Mouse (Mus musculus) CH12.LX (cell line): ENCODE data around the gene Ak4. TPM values are rescaled to one million over a fixed set of nuclear protein-coding genes. Genes with fewer than 3 reads are reported as not detected.

Experiments used
- DNase-seq: peaks from one replicate; pipeline ENCODE4 v3.0.0-alpha.2; 2013; ENCODE audit errors: extremely low read depth
- H3K27ac ChIP-seq: 2 replicates; pipeline ENCODE4 v1.5.1; 2012; ENCODE audit warnings: low read depth, mild to moderate bottlenecking, control low read depth, moderate library complexity; ENCODE audit not compliant: insufficient read depth
- H3K27me3 ChIP-seq: replicated peaks from 2 replicates; pipeline ENCODE3; 2012; ENCODE audit warnings: inconsistent platforms
- H3K36me3 ChIP-seq, 2 experiments: replicated peaks in 1 of 2; 2 replicates each; pipeline versions ENCODE3 to v1.6.1; 2012; ENCODE audit warnings: inconsistent platforms in 1 of 2, low read length in 1 of 2, mild to moderate bottlenecking in 1 of 2, mixed read lengths in 1 of 2, moderate library complexity in 1 of 2; ENCODE audit not compliant: control insufficient read depth in 1 of 2, insufficient read depth in 1 of 2
- H3K4me1 ChIP-seq, 2 experiments: 2 replicates each; pipeline ENCODE4 v1.6.1; 2012; ENCODE audit warnings: inconsistent platforms in 1 of 2, moderate library complexity in 1 of 2; ENCODE audit not compliant: insufficient read depth in 2 of 2, control insufficient read depth in 1 of 2
- H3K4me2 ChIP-seq: 2 replicates; pipeline ENCODE4 v1.6.1; 2012; ENCODE audit warnings: low read depth, mild to moderate bottlenecking, control low read depth; ENCODE audit not compliant: poor library complexity, insufficient read depth, severe bottlenecking
- H3K4me3 ChIP-seq, 3 experiments: fragments of 150-350 bp in 1 of 3; sonication (generic) in 1 of 3; replicated peaks in 1 of 3; 2 replicates each; pipeline versions ENCODE3 to v1.5.1; 2011 to 2012; ENCODE audit warnings: low read depth in 2 of 3, low read length in 2 of 3, mild to moderate bottlenecking in 2 of 3, moderate library complexity in 2 of 3, control low read depth in 1 of 3, improper control_type of control experiment in 1 of 3, inconsistent platforms in 1 of 3, mixed read lengths in 1 of 3; ENCODE audit not compliant: poor library complexity in 1 of 3
- H3K79me2 ChIP-seq: replicated peaks from 2 replicates; pipeline ENCODE4 v1.6.1; 2012; ENCODE audit warnings: mild to moderate bottlenecking, moderate library complexity; ENCODE audit not compliant: control insufficient read depth, poor library complexity, insufficient read depth, severe bottlenecking; ENCODE audit errors: extremely low read depth
- H3K9ac ChIP-seq: 2 replicates; pipeline ENCODE4 v1.6.1; 2012; ENCODE audit warnings: low read depth, mild to moderate bottlenecking, control low read depth, moderate library complexity; ENCODE audit not compliant: insufficient read depth
- H3K9me3 ChIP-seq: replicated peaks from 2 replicates; pipeline ENCODE3; 2012; ENCODE audit warnings: low read length, inconsistent platforms, mixed read lengths
- BHLHE40 ChIP-seq: IDR thresholded peaks from 2 replicates; pipeline ENCODE4 v1.6.1; 2011; ENCODE audit warnings: mild to moderate bottlenecking, low read depth, low read length, improper control_type of control experiment
- CHD1 ChIP-seq: IDR thresholded peaks from 2 replicates; pipeline ENCODE4 v1.6.1; 2012; ENCODE audit warnings: low read depth, low read length, improper control_type of control experiment, inconsistent platforms
- E2F4 ChIP-seq: IDR thresholded peaks from 2 replicates; pipeline ENCODE4 v1.6.1; 2011; ENCODE audit warnings: low read depth, low read length, improper control_type of control experiment; ENCODE audit not compliant: insufficient replicate concordance
- GABPA ChIP-seq: IDR thresholded peaks from 2 replicates; pipeline ENCODE4 v1.6.1; 2012; ENCODE audit warnings: low read depth, low read length, improper control_type of control experiment, inconsistent platforms; ENCODE audit not compliant: insufficient replicate concordance
- JUN ChIP-seq: IDR thresholded peaks from 2 replicates; pipeline ENCODE4 v1.6.1; 2011; ENCODE audit warnings: low read depth, mild to moderate bottlenecking, low read length, improper control_type of control experiment, moderate library complexity; ENCODE audit not compliant: insufficient read depth
- JUND ChIP-seq: conservative IDR thresholded peaks from 2 replicates; pipeline ENCODE4 v1.6.1; 2011; ENCODE audit warnings: low read depth, low read length, improper control_type of control experiment
- KAT2A ChIP-seq: IDR thresholded peaks from 2 replicates; pipeline ENCODE4 v1.6.1; 2012; ENCODE audit warnings: low read length, improper control_type of control experiment, inconsistent platforms; ENCODE audit not compliant: insufficient replicate concordance
- MAFK ChIP-seq: IDR thresholded peaks from 2 replicates; pipeline ENCODE4 v1.6.1; 2011; ENCODE audit warnings: low read length, improper control_type of control experiment; ENCODE audit not compliant: insufficient replicate concordance
- MXI1 ChIP-seq: IDR thresholded peaks from 2 replicates; pipeline ENCODE4 v1.6.1; 2011; ENCODE audit warnings: mild to moderate bottlenecking, low read depth, low read length, improper control_type of control experiment
- NELFE ChIP-seq: IDR thresholded peaks from 2 replicates; pipeline ENCODE4 v1.6.1; 2011; ENCODE audit warnings: low read depth, low read length, improper control_type of control experiment
- NRF1 ChIP-seq: IDR thresholded peaks from 2 replicates; pipeline ENCODE4 v1.6.1; 2014; ENCODE audit warnings: low read depth, mild to moderate bottlenecking, inconsistent platforms, low read length, improper control_type of control experiment, moderate library complexity
- POLR2A ChIP-seq: IDR thresholded peaks from 2 replicates; pipeline ENCODE4 v1.6.1; 2011; ENCODE audit warnings: low read depth, mild to moderate bottlenecking, improper control_type of control experiment, low read length
- POLR2AphosphoS2 ChIP-seq: IDR thresholded peaks from 2 replicates; pipeline ENCODE4 v1.6.1; 2011; ENCODE audit warnings: low read depth, low read length, improper control_type of control experiment
- RAD21 ChIP-seq: IDR thresholded peaks from 2 replicates; pipeline ENCODE4 v1.6.1; 2011; ENCODE audit warnings: low read depth, mild to moderate bottlenecking, low read length, improper control_type of control experiment, moderate library complexity
- SMC3 ChIP-seq: IDR thresholded peaks from 2 replicates; pipeline ENCODE4 v1.6.1; 2011; ENCODE audit warnings: low read depth, low read length, improper control_type of control experiment
- TBP ChIP-seq: conservative IDR thresholded peaks from 2 replicates; pipeline ENCODE4 v1.6.1; 2011; ENCODE audit warnings: low read depth, low read length, improper control_type of control experiment
- TCF12 ChIP-seq: IDR thresholded peaks from 2 replicates; pipeline ENCODE4 v1.6.1; 2014; ENCODE audit warnings: low read depth, mild to moderate bottlenecking, inconsistent platforms, low read length, improper control_type of control experiment
- UBTF ChIP-seq: IDR thresholded peaks from 2 replicates; pipeline ENCODE4 v1.6.1; 2012; ENCODE audit warnings: low read depth, mild to moderate bottlenecking, inconsistent platforms, low read length, improper control_type of control experiment, moderate library complexity
- USF1 ChIP-seq: IDR thresholded peaks from 2 replicates; pipeline ENCODE4 v1.6.1; 2014; ENCODE audit warnings: low read depth, mild to moderate bottlenecking, inconsistent platforms, low read length, improper control_type of control experiment
- ZKSCAN1 ChIP-seq: IDR thresholded peaks from 2 replicates; pipeline ENCODE4 v1.6.1; 2012; ENCODE audit warnings: low read depth, inconsistent platforms, low read length, improper control_type of control experiment, borderline replicate concordance
- ZMIZ1 ChIP-seq: IDR thresholded peaks from 2 replicates; pipeline ENCODE4 v1.6.1; 2012; ENCODE audit warnings: low read depth, mild to moderate bottlenecking, inconsistent platforms, low read length, improper control_type of control experiment
- ZNF384 ChIP-seq: IDR thresholded peaks from 2 replicates; pipeline ENCODE4 v1.6.1; 2012; ENCODE audit warnings: low read depth, low read length, improper control_type of control experiment, inconsistent platforms
- dilution Hi-C: fragments of 300-500 bp; cut with MboI; formaldehyde crosslinking; loops from 2 replicates; pipeline ENCODE4 v1.14.3; 2020; ENCODE audit warnings: low sequenced_read_pairs; ENCODE audit not compliant: extremely low pct_unique_long_range_greater_than_20kb, extremely low pct_ligation_motif_present
- in situ Hi-C: fragments of 300-500 bp; cut with MboI; formaldehyde crosslinking; loops from 3 replicates; pipeline ENCODE4 v1.14.3; 2019; ENCODE audit warnings: low sequenced_read_pairs, low pct_ligation_motif_present, low pct_unique_long_range_greater_than_20kb, mixed read lengths
- polyA plus RNA-seq: library from polyadenylated mRNA; unstranded; fragments of >175 nt; gene quantifications from 2 replicates; pipeline ENCODE4 v1.2.1, GENCODE M21; 2012; ENCODE audit warnings: low read depth; ENCODE audit not compliant: insufficient read length
- total RNA-seq, 2 experiments: library from RNA; depleted of rRNA; stranded (reverse); fragments of 300-350 nt in 1 of 2; fragments of >200 nt in 1 of 2; gene quantifications; 2 replicates each; pipeline ENCODE4 v1.2.3; 2012 to 2014

Gene Ak4
- total and polyA plus RNA-seq, 3 experiments, result 11.8 to 49.4 (median 23.0) TPM

DNA sequence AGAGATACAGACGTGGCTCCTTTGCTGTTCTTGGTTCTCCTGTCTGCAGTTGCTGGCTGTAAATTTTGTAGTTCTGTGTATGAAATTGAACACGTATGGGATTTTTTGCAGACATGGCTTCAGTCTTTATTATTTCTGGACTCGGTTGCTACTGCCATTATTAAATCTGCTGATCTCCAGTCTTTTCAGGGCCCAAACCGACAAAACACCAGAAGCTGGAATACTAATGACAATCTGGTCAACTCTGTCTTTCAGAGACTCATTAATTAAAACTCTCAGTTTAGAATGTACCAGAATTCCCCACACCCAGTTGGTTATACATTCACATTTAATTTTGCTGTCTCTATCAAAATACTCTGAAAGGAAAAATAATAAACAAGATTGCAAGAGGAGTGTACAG, 42.2 kb upstream of the Ak4 start:
- H3K36me3 ChIP-seq, result no peaks in the 10 kb centered on the region
- H3K4me2 ChIP-seq, result no peak overlapping the region
- no peaks in the 10 kb centered on the region for H3K27me3 ChIP-seq
- H3K9ac ChIP-seq, result no peak overlapping the region
- DNase-seq, result no peak
- no peaks in the 10 kb centered on the region for H3K79me2 ChIP-seq
- in situ Hi-C loops, result no loop called here
- no peak overlapping the region for H3K4me3 ChIP-seq
- TF ChIP-seq GABPA, result no peak
- TF ChIP-seq ZNF384, result no peak
- no peak for TF ChIP-seq KAT2A
- TF ChIP-seq, all 38 proteins: peak for 0
- dilution Hi-C loops, result no loop called here
- Histone ChIP-seq H3K27ac (no peak overlapping the region), H3K4me1 (0 out of 4 replicates have a peak, but pooled peaks cover 0 to 3% of the 10 kb centered on the region in 2 experiments), H3K9me3 (no peaks in the 10 kb centered on the region)

DNA sequence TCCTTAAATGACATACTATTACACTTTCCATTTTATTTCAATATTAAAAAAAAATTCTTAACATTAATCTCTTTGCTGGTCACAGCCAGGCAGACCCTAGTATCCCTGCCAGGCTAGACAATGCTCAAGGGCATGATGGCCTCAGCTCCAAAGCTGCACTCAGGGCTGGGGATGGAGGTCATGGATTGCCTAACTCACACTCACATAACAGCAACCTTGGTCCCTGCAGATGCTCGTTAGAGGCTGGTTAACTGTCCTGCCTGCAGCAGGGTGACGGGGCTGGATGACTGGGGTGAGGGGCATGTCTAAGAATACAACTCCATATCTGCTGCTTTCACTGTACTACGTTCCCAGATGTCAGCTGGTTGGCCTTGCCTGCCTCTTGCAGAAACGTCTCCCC, 40.8 kb upstream of the Ak4 start:
- dilution Hi-C loops, result no loop called here
- no peaks in the 10 kb centered on the region for H3K9me3 ChIP-seq
- no peak overlapping the region for H3K27ac ChIP-seq

DNA sequence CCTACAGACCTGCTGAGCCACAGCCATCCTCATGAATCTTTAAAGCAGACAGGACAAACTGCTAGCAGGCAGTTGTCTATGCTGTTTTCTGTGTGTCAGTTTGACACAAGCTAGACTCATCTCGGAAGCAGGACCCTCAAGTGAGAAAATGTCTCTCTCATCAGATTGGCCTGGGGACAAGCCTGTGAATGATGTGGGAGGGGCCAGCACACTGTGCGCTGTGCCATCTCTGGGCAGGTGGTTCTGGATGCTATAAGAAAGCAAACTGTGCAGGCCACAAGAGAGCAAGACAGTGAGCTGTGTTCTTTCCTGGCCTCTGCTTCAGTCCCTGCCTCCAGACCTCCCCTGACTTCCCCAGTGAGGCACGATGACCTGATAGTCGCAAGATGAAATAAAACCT, 40.3 kb upstream of the Ak4 start:
- in situ Hi-C loops, result no loop called here
- no peaks in the 10 kb centered on the region for H3K9me3 ChIP-seq
- DNase-seq, result no peak

More for the DNA sequence above, 40.8 kb upstream of the Ak4 start:
- no peak overlapping the region for H3K4me3 ChIP-seq
- H3K79me2 ChIP-seq, result no peaks in the 10 kb centered on the region
- H3K27me3 ChIP-seq, result no peaks in the 10 kb centered on the region
- no peak overlapping the region for H3K9ac ChIP-seq
- DNase-seq, result no peak
- H3K36me3 ChIP-seq, result no peaks in the 10 kb centered on the region
- no peak overlapping the region for H3K4me2 ChIP-seq
- in situ Hi-C loops, result no loop called here
- TF ChIP-seq NRF1 (no peak), MXI1 (no peak), JUND (no peak), MAFK (no peak), RAD21 (no peak), UBTF (no peak), POLR2A (no peak), JUN (no peak), GABPA (no peak), NELFE (no peak), BHLHE40 (no peak), TBP (no peak), SMC3 (no peak)
- TF ChIP-seq, all 38 proteins: peak for 0
- H3K4me1 ChIP-seq, result 0 out of 4 replicates have a peak, but pooled peaks cover 0 to 3% of the 10 kb centered on the region in 2 experiments

More for the DNA sequence above, 40.3 kb upstream of the Ak4 start:
- H3K4me1 ChIP-seq, result 0 out of 4 replicates have a peak, but pooled peaks cover 0 to 3% of the 10 kb centered on the region in 2 experiments
- H3K27ac ChIP-seq, result no peak overlapping the region
- no peaks in the 10 kb centered on the region for H3K36me3 ChIP-seq
- no peaks in the 10 kb centered on the region for H3K27me3 ChIP-seq
- no peak overlapping the region for H3K9ac ChIP-seq
- dilution Hi-C loops, result no loop called here
- no peak overlapping the region for H3K4me3 ChIP-seq
- H3K4me2 ChIP-seq, result no peak overlapping the region
- no peak for TF ChIP-seq RAD21
- no peak for TF ChIP-seq BHLHE40
- no peak for TF ChIP-seq E2F4
- no peak for TF ChIP-seq NELFE
- TF ChIP-seq ZMIZ1, result no peak
- no peak for TF ChIP-seq SMC3
- no peak for TF ChIP-seq CHD1
- TF ChIP-seq USF1, result no peak
- no peak for TF ChIP-seq POLR2AphosphoS2
- TF ChIP-seq UBTF, result no peak
- no peak for TF ChIP-seq POLR2A
- TF ChIP-seq NRF1, result no peak
- no peak for TF ChIP-seq ZKSCAN1
- TF ChIP-seq TCF12, result no peak
- TF ChIP-seq, all 38 proteins: peak for 0
- H3K79me2 ChIP-seq, result no peaks in the 10 kb centered on the region
